Mouse (Mus musculus): ENCODE results near the gene Nhsl1.
"Not testable (repeated sequence)": the region's sequence is repeated elsewhere in the genome, so short reads cannot be mapped to it uniquely, and the experiment has no call there.

The Nhsl1 gene

GRCm38 (mm10) chr10:18437584-18437983, 118.8 kb downstream of the Nhsl1 start:
- in situ Hi-C loops (cut with MboI, MseI): no loop called here

GRCm38 (mm10) chr10:18445603-18446358, 127.0 kb downstream of the Nhsl1 start:
- in situ Hi-C loops (cut with MboI, MseI): no loop called here

GRCm38 (mm10) chr10:18446359-18446820, 127.6 kb downstream of the Nhsl1 start:
- in situ Hi-C loops (cut with MboI, MseI): no loop called here

- in situ Hi-C loops (cut with MboI, MseI): no loop called here
Measured at GRCm38 (mm10) chr10:18447299-18447698, 128.5 kb downstream of the Nhsl1 start.

- in situ Hi-C loops (cut with MboI, MseI): not testable (repeated sequence)
Measured at GRCm38 (mm10) chr10:18448896-18449295, 130.1 kb downstream of the Nhsl1 start.

- in situ Hi-C loops (cut with MboI, MseI): loop anchor here (5.0 kb wide), 1 partner anchor 74 kb away; no protein-coding TSS in a partner anchor
Measured at GRCm38 (mm10) chr10:18453380-18453779, 134.6 kb downstream of the Nhsl1 start.

GRCm38 (mm10) chr10:18454161-18454560, 135.4 kb downstream of the Nhsl1 start:
- in situ Hi-C loops (cut with MboI, MseI): loop anchor here (5.0 kb wide), 1 partner anchor 73 kb away; no protein-coding TSS in a partner anchor

GRCm38 (mm10) chr10:18455301-18455920, 136.6 kb downstream of the Nhsl1 start:
- in situ Hi-C loops (cut with MboI, MseI): no loop called here

GRCm38 (mm10) chr10:18457808-18458475, 139.2 kb downstream of the Nhsl1 start:
- in situ Hi-C loops (cut with MboI, MseI): no loop called here

- in situ Hi-C loops (cut with MboI, MseI): no loop called here
Measured at GRCm38 (mm10) chr10:18461336-18461735, 142.6 kb downstream of the Nhsl1 start.

GRCm38 (mm10) chr10:18463071-18463841, 144.5 kb downstream of the Nhsl1 start:
- in situ Hi-C loops (cut with MboI, MseI): no loop called here

GRCm38 (mm10) chr10:18468396-18468795, 149.6 kb downstream of the Nhsl1 start:
- in situ Hi-C loops (cut with MboI, MseI): no loop called here

- in situ Hi-C loops (cut with MboI, MseI): no loop called here
Measured at GRCm38 (mm10) chr10:18469279-18470135, 150.7 kb downstream of the Nhsl1 start.

GRCm38 (mm10) chr10:18470351-18471060, 151.7 kb downstream of the Nhsl1 start:
- in situ Hi-C loops (cut with MboI, MseI): no loop called here

GRCm38 (mm10) chr10:18471648-18472047, 152.9 kb downstream of the Nhsl1 start:
- in situ Hi-C loops (cut with MboI, MseI): no loop called here

GRCm38 (mm10) chr10:18475126-18475525, 156.3 kb downstream of the Nhsl1 start:
- in situ Hi-C loops (cut with MboI, MseI): no loop called here

GRCm38 (mm10) chr10:18478294-18478693, 159.5 kb downstream of the Nhsl1 start:
- in situ Hi-C loops (cut with MboI, MseI): no loop called here

GRCm38 (mm10) chr10:18479285-18479684, 160.5 kb downstream of the Nhsl1 start:
- in situ Hi-C loops (cut with MboI, MseI): no loop called here

- in situ Hi-C loops (cut with MboI, MseI): no loop called here
Measured at GRCm38 (mm10) chr10:18480836-18481235, 162.1 kb downstream of the Nhsl1 start.

GRCm38 (mm10) chr10:18482558-18483141, 163.9 kb downstream of the Nhsl1 start:
- in situ Hi-C loops (cut with MboI, MseI): no loop called here

All from T-helper 1 cell (primary cell).